Mouse (Mus musculus): ENCODE measurements around the gene Il1r1.

The Il1r1 gene

GRCm38 (mm10) chr1:40224539-40225284, at the start of gene Il1r1:
TSS of gene Il1r1 (plus strand) at chr1:40225080.
- DNase-seq, result no peak

- DNase-seq, result no peak
These were observed 49.8 kb upstream of the Il1r1 start for GRCm38 (mm10) chr1:40175123-40175522.

GRCm38 (mm10) chr1:40175797-40176196, 49.1 kb upstream of the Il1r1 start:
- DNase-seq, result no peak

- no peak for DNase-seq
These were observed 45.8 kb upstream of the Il1r1 start for GRCm38 (mm10) chr1:40179031-40179430.

- no peak for DNase-seq
These were observed 45.4 kb upstream of the Il1r1 start for GRCm38 (mm10) chr1:40179493-40179892.

GRCm38 (mm10) chr1:40180861-40181260, 44.0 kb upstream of the Il1r1 start:
- DNase-seq, result no peak

- no peak for DNase-seq
These were observed 43.2 kb upstream of the Il1r1 start for GRCm38 (mm10) chr1:40181716-40182115.

- DNase-seq, result no peak
These were observed 41.5 kb upstream of the Il1r1 start for GRCm38 (mm10) chr1:40183410-40183809.

- DNase-seq, result no peak
These were observed 36.9 kb upstream of the Il1r1 start for GRCm38 (mm10) chr1:40187961-40188360.

GRCm38 (mm10) chr1:40190025-40190424, 34.9 kb upstream of the Il1r1 start:
- no peak for DNase-seq

GRCm38 (mm10) chr1:40190837-40191236, 34.0 kb upstream of the Il1r1 start:
- no peak for DNase-seq

GRCm38 (mm10) chr1:40194279-40194678, 30.6 kb upstream of the Il1r1 start:
- DNase-seq, result no peak

GRCm38 (mm10) chr1:40213337-40214159, 11.3 kb upstream of the Il1r1 start:
- DNase-seq, result no peak

- no peak for DNase-seq
These were observed 7.4 kb upstream of the Il1r1 start for GRCm38 (mm10) chr1:40217521-40217920.

- DNase-seq, result no peak
These were observed 6.3 kb upstream of the Il1r1 start for GRCm38 (mm10) chr1:40218603-40219002.

GRCm38 (mm10) chr1:40220549-40220948, 4.3 kb upstream of the Il1r1 start:
- DNase-seq, result no peak

- DNase-seq, result no peak
These were observed 3.0 kb upstream of the Il1r1 start for GRCm38 (mm10) chr1:40221864-40222263.

- DNase-seq, result no peak
These were observed 2.2 kb upstream of the Il1r1 start for GRCm38 (mm10) chr1:40222680-40223079.

GRCm38 (mm10) chr1:40223591-40223990, 1.3 kb upstream of the Il1r1 start:
- DNase-seq, result no peak

GRCm38 (mm10) chr1:40225580-40225979, 700 bp downstream of the Il1r1 start:
- DNase-seq, result no peak

GRCm38 (mm10) chr1:40229033-40229432, 4.2 kb downstream of the Il1r1 start:
- DNase-seq, result no peak

GRCm38 (mm10) chr1:40229771-40230280, 4.9 kb downstream of the Il1r1 start:
- DNase-seq, result no peak

GRCm38 (mm10) chr1:40230336-40230735, 5.5 kb downstream of the Il1r1 start:
- DNase-seq, result no peak

- no peak for DNase-seq
These were observed 6.2 kb downstream of the Il1r1 start for GRCm38 (mm10) chr1:40231116-40231515.
